Mouse (Mus musculus): ENCODE data around the gene Ly6c2.
"Not testable (repeated sequence)": the region's sequence is repeated elsewhere in the genome, so short reads cannot be mapped to it uniquely, and the experiment has no call there.

DNA sequence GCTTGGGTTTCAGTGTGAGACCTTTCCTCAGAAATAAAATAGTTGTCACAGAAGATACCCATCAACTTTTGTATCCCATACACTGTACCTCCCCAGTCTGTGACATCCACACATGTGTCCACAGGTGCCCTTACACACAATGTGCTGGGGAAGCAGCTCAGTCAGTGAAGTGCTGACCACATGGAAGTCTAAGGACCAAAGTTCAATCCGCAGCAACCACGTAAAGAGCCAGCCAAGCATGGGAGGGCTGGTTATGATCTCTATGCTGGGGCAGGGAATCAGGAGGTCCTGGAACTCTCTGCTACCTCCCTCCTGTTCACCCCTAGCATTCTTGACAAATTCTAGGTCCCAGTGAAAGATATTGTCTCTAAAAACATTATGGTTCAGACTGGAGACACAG, 20.6 kb upstream of the Ly6c2 start:
- TF ChIP-seq CTCF (IDR thresholded peaks at IDR 0.05; ENCODE audit: borderline replicate concordance, insufficient read depth, low read length); POLR2A (IDR thresholded peaks at IDR 0.05; ENCODE audit: low read depth, low read length): not testable (repeated sequence)
